Mouse (Mus musculus): ENCODE results near the gene Myd88.

Gene Myd88

DNA sequence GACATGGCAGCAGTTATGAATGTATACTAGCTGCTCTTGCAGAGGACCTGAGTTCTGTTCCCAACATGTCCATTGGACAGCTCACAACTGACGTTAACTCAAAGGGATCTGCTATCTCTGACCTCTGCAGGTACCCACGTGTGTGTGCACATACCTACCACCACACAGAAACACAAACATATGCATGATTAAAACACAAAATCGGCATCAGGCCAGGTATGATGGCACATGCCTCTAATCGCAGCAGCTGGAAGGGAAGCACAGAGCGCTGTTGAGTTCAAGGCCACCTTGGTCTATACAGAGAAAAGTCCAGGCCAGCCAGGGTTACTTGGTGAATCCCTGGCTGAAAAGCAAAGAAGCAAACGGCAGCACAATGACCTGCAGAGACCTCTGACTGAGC is 43.5 kb downstream of the Myd88 start:
- DNase-seq (ENCODE audit: low read depth, low spot score): no peak

DNA sequence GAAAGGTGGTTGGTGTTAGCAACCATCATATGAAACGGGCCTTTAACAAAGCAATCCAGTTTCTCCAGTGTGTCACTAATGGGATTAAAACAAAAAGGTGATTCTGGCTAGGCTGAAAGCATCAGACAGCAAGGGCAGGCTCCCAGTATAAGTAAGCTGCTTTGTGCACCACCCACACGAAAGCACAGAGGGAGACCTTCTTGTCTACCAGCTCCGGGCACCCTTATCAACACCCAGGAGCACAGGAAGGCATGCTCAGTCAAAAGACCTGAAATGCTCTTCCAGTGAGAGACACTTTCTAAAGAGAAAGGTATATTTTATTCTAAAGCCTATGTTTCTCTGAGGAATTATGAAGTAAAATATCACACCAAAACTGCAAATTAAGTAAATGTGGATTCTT is 50.4 kb downstream of the Myd88 start:
- no peak for DNase-seq (ENCODE audit: low read depth, low spot score)
